Mouse (Mus musculus): ENCODE data around the gene Mfrp. TPM values are rescaled to one million over a fixed set of nuclear protein-coding genes. Genes with fewer than 3 reads are reported as not detected.
A peak's percentile ranks its signal among the peaks of the same experiment; 100 is the strongest.

Mfrp gene
- total RNA-seq, 1 experiment from 2014 or later: not detected

- no peak for ATAC-seq (ENCODE audit: extremely low read depth, insufficient number of reproducible peaks, low FRiP score, poor library complexity, severe bottlenecking)
Measured at GRCm38 (mm10) chr9:44119948-44120465, 18.5 kb downstream of the Mfrp start.

- no peak for ATAC-seq (ENCODE audit: extremely low read depth, insufficient number of reproducible peaks, low FRiP score, poor library complexity, severe bottlenecking)
Measured at GRCm38 (mm10) chr9:44124317-44124716, 22.8 kb downstream of the Mfrp start.

GRCm38 (mm10) chr9:44125026-44125425, 23.5 kb downstream of the Mfrp start:
- no peak for ATAC-seq (ENCODE audit: extremely low read depth, insufficient number of reproducible peaks, low FRiP score, poor library complexity, severe bottlenecking)

- ATAC-seq (ENCODE audit: extremely low read depth, insufficient number of reproducible peaks, low FRiP score, poor library complexity, severe bottlenecking): peak; percentile 66
Measured at GRCm38 (mm10) chr9:44125546-44126428, 24.3 kb downstream of the Mfrp start.

GRCm38 (mm10) chr9:44126746-44127145, 25.2 kb downstream of the Mfrp start:
- no peak for ATAC-seq (ENCODE audit: extremely low read depth, insufficient number of reproducible peaks, low FRiP score, poor library complexity, severe bottlenecking)

GRCm38 (mm10) chr9:44127351-44127801, 25.8 kb downstream of the Mfrp start:
- no peak for ATAC-seq (ENCODE audit: extremely low read depth, insufficient number of reproducible peaks, low FRiP score, poor library complexity, severe bottlenecking)

- ATAC-seq (ENCODE audit: extremely low read depth, insufficient number of reproducible peaks, low FRiP score, poor library complexity, severe bottlenecking): no peak
Measured at GRCm38 (mm10) chr9:44129633-44130032, 28.1 kb downstream of the Mfrp start.

- peak; percentile 53 for ATAC-seq (ENCODE audit: extremely low read depth, insufficient number of reproducible peaks, low FRiP score, poor library complexity, severe bottlenecking)
Measured at GRCm38 (mm10) chr9:44130034-44130433, 28.5 kb downstream of the Mfrp start.

GRCm38 (mm10) chr9:44130581-44131275, 29.2 kb downstream of the Mfrp start:
- ATAC-seq (ENCODE audit: extremely low read depth, insufficient number of reproducible peaks, low FRiP score, poor library complexity, severe bottlenecking): no peak

GRCm38 (mm10) chr9:44131276-44131590, 29.7 kb downstream of the Mfrp start:
- no peak for ATAC-seq (ENCODE audit: extremely low read depth, insufficient number of reproducible peaks, low FRiP score, poor library complexity, severe bottlenecking)

GRCm38 (mm10) chr9:44132200-44132599, 30.7 kb downstream of the Mfrp start:
- no peak for ATAC-seq (ENCODE audit: extremely low read depth, insufficient number of reproducible peaks, low FRiP score, poor library complexity, severe bottlenecking)

GRCm38 (mm10) chr9:44133287-44133686, 31.8 kb downstream of the Mfrp start:
- ATAC-seq (ENCODE audit: extremely low read depth, insufficient number of reproducible peaks, low FRiP score, poor library complexity, severe bottlenecking): no peak

GRCm38 (mm10) chr9:44134101-44134850, 32.7 kb downstream of the Mfrp start, which contains the start of gene Mcam:
Gene Mcam (plus strand): TSS chr9:44134469.
- ATAC-seq (ENCODE audit: extremely low read depth, insufficient number of reproducible peaks, low FRiP score, poor library complexity, severe bottlenecking): no peak

GRCm38 (mm10) chr9:44134851-44135730, 33.6 kb downstream of the Mfrp start:
- ATAC-seq (ENCODE audit: extremely low read depth, insufficient number of reproducible peaks, low FRiP score, poor library complexity, severe bottlenecking): no peak

- ATAC-seq (ENCODE audit: extremely low read depth, insufficient number of reproducible peaks, low FRiP score, poor library complexity, severe bottlenecking): no peak
Measured at GRCm38 (mm10) chr9:44135731-44136411, 34.3 kb downstream of the Mfrp start.

GRCm38 (mm10) chr9:44137846-44138245, 36.3 kb downstream of the Mfrp start:
- ATAC-seq (ENCODE audit: extremely low read depth, insufficient number of reproducible peaks, low FRiP score, poor library complexity, severe bottlenecking): no peak

GRCm38 (mm10) chr9:44141951-44142350, 40.4 kb downstream of the Mfrp start:
- ATAC-seq (ENCODE audit: extremely low read depth, insufficient number of reproducible peaks, low FRiP score, poor library complexity, severe bottlenecking): no peak

- no peak for ATAC-seq (ENCODE audit: extremely low read depth, insufficient number of reproducible peaks, low FRiP score, poor library complexity, severe bottlenecking)
Measured at GRCm38 (mm10) chr9:44143421-44143820, 41.9 kb downstream of the Mfrp start.

Measured in neutrophil, adult 5-6 weeks (primary cell).